Mouse (Mus musculus) liver, embryonic 15.5 days (tissue): ENCODE data around the gene Atp6v1g2. TPM values are rescaled to one million over a fixed set of nuclear protein-coding genes. Genes with fewer than 3 reads are reported as not detected.
A peak's percentile ranks its signal among the peaks of the same experiment; 100 is the strongest.

Experiments used
- ATAC-seq: fragments of 200-750 bp; cut with Nextera tagmentation; 2 replicates; pipeline ENCODE4 v1.8.0; 2017; ENCODE audit warnings: moderate number of reproducible peaks, mild to moderate bottlenecking, moderate library complexity; ENCODE audit not compliant: insufficient read depth
- H3K27ac ChIP-seq: fragments of 300-500 bp; sonication (generic); replicated peaks from 2 replicates; pipeline ENCODE4 v1.5.1; 2015; ENCODE audit warnings: mild to moderate bottlenecking, inconsistent platforms
- H3K27me3 ChIP-seq: fragments of 300-500 bp; sonication (generic); 2 replicates; pipeline ENCODE4 v1.6.1; 2015; ENCODE audit warnings: mild to moderate bottlenecking, inconsistent platforms
- H3K36me3 ChIP-seq: fragments of 300-500 bp; sonication (generic); replicated peaks from 2 replicates; pipeline ENCODE4 v1.6.1; 2015; ENCODE audit warnings: moderate library complexity, mild to moderate bottlenecking, inconsistent platforms
- H3K4me1 ChIP-seq: fragments of 300-500 bp; sonication (generic); replicated peaks from 2 replicates; pipeline ENCODE4 v1.6.1; 2015; ENCODE audit warnings: inconsistent platforms
- H3K4me2 ChIP-seq: fragments of 300-500 bp; sonication (generic); 2 replicates; pipeline ENCODE4 v1.6.1; 2015; ENCODE audit warnings: moderate library complexity, mild to moderate bottlenecking, inconsistent platforms
- H3K4me3 ChIP-seq: fragments of 300-500 bp; sonication (generic); replicated peaks from 2 replicates; pipeline ENCODE4 v1.5.1; 2015; ENCODE audit warnings: mild to moderate bottlenecking, inconsistent platforms
- H3K9ac ChIP-seq: fragments of 300-500 bp; sonication (generic); 2 replicates; pipeline ENCODE4 v1.6.1; 2015; ENCODE audit warnings: moderate library complexity, mild to moderate bottlenecking, inconsistent platforms
- H3K9me3 ChIP-seq: fragments of 300-500 bp; sonication (generic); replicated peaks from 2 replicates; pipeline ENCODE4 v1.6.1; 2016; ENCODE audit warnings: inconsistent platforms
- WGBS: fragments of 180-500 bp; shearing (Covaris S2); methylation state at CpG from one replicate; pipeline ENCODE4 v1.1.7; 2015; ENCODE audit warnings: mixed read lengths; ENCODE audit not compliant: insufficient replicate concordance; 5-methylcytosine and 5-hydroxymethylcytosine counted together
- polyA plus RNA-seq: library from polyadenylated mRNA; unstranded; fragments of >200 nt; fragmentation: Nextera tagmentation; extraction: Ambion mirVana; gene quantifications from 2 replicates; pipeline ENCODE4 v1.2.1, GENCODE M21; 2015

Gene Atp6v1g2
- polyA plus RNA-seq, 1 experiment from 2014 or later = 0.58 TPM

DNA sequence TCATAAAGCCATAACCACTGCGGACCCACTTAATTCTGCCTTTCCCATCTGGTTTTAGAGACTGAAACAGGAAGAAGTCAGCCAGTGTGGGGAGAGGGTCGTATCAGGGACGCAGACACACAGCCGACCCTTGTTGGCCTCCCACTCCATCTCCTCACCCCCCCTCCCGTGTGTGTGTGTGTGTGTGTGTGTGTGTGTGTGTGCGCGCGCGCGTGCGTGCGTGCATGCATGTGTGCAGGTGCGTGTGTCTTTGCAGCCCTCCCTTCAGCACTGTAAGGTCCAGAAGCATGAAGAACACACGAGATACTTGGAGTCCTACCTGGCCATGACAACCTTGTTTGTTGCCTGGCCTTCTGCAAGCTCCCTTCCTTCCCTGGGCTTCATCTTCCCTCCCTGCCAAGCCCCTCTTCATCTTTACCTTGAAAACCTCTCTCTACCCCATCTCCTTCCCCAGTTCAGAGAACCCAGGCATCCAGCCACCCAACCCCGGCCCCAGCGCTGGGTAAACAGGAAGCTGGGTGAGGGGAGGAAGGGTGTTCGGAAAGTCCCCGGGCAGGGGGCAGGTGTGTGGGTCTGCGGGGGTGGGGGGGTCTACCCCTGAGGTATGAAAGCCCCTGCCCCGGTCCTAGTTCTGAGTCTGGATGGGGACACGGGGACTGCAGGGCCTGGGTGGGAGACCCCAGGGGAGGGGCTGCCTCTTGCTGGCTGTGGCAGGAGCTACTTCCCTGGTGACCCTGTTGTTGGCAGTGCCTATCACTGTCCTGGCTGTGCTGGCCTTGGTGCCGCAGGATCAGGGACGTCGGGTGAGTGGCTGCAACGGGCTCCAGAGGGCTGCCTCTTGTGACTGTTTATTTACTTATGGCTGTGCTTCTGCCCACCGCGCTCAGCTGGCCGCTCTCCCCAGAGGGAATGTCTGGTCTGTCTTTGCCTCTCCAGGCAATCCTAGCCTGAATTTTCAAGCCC lies 39.3 kb upstream of the Atp6v1g2 start, which contains the start of gene Ltb:
Gene Ltb (plus strand): TSS at position 559 of the 963 bp plus-strand sequence.
- H3K27me3 ChIP-seq = peaks cover 46% of the 10 kb centered on the region
- H3K36me3 ChIP-seq = no peaks in the 10 kb centered on the region
- peak within 1 kb of the TSS; percentile 49 for H3K4me3 ChIP-seq
- ATAC-seq = no peak
- H3K4me1 ChIP-seq = peaks cover 40% of the 10 kb centered on the region
- H3K27ac ChIP-seq = peak within 1 kb of the TSS; percentile 38; the same call in 1 of the 2 replicates
- no peaks in the 10 kb centered on the region for H3K9me3 ChIP-seq
- 46% methylated on average over 28 of the region's 28 CpGs for WGBS
- H3K4me2 ChIP-seq = peak within 1 kb of the TSS; percentile 74
- 0 out of 2 replicates have a peak within 1 kb of the TSS, but pooled peaks have one; percentile 40 for H3K9ac ChIP-seq

DNA sequence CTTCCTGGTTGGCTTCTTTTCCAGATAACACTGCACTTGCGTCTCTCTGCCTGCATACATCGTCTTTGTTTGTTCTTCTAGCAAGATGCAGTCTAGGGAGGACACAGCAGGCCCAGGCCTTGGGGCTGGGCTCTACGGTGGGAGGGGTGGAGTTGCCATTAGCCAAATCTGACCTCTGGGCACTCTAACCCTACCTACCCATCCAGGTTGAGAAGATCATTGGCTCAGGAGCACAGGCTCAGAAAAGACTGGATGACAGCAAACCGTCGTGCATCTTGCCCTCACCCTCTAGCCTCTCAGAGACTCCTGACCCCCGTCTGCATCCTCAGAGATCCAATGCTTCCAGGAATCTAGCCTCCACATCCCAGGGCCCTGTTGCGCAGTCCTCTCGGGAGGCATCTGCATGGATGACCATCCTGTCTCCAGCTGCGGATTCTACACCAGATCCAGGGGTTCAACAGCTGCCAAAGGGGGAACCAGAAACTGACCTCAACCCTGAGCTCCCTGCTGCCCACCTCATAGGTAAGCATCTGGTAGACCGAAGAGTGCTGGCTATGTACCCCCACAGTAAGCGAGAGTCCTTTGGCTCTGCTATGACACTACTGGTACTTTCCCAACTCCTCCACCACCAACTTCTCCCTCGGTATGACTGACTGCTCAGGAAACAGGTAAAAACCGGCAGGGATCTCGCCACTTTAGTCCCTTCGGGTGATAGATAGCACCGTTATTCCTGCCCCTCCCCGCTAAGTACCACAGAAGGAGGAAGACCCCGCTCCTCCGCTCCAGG lies 38.4 kb upstream of the Atp6v1g2 start:
- Histone ChIP-seq H3K4me1 (peaks cover 32% of the 10 kb centered on the region), H3K27ac (0 out of 2 replicates have a peak overlapping the region, but pooled peaks have one; percentile 38), H3K27me3 (peaks cover 52% of the 10 kb centered on the region), H3K9me3 (no peaks in the 10 kb centered on the region), H3K4me3 (peak overlapping the region; percentile 49), H3K9ac (peak overlapping the region; percentile 40; the same call in 1 of the 2 replicates), H3K36me3 (no peaks in the 10 kb centered on the region), H3K4me2 (peak overlapping the region; percentile 74)
- WGBS = 35% methylated on average over 19 of the region's 19 CpGs
- no peak for ATAC-seq

DNA sequence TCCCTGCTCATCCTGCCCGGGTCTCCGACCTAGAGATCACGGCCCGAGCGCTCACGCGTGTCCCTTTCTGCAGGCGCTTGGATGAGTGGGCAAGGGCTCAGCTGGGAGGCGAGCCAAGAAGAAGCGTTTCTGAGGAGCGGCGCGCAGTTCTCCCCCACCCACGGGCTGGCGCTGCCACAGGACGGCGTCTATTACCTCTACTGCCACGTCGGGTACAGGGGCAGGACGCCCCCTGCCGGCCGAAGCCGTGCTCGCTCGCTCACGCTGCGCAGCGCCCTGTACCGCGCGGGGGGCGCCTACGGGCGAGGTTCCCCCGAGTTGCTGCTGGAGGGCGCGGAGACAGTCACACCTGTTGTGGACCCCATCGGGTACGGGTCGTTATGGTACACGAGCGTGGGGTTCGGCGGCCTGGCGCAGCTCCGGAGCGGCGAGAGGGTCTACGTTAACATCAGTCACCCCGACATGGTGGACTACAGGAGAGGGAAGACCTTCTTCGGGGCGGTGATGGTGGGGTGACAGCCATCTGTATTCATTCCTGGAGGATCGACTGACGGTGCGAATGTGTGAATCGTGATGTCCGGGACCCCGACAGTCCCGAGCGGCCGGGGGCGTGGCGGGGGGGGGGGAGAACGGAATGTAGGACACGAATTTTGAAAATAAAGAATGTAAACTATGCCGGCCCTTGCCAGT lies 37.7 kb upstream of the Atp6v1g2 start:
- H3K4me2 ChIP-seq = peak overlapping the region; percentile 74
- 1% methylated on average over 66 of the region's 66 CpGs for WGBS
- H3K9me3 ChIP-seq = no peaks in the 10 kb centered on the region
- no peaks in the 10 kb centered on the region for H3K36me3 ChIP-seq
- H3K4me1 ChIP-seq = peaks cover 35% of the 10 kb centered on the region
- H3K27ac ChIP-seq = 0 out of 2 replicates have a peak overlapping the region, but pooled peaks have one; percentile 38
- H3K9ac ChIP-seq = peak overlapping the region; percentile 40; the same call in 1 of the 2 replicates
- peaks cover 59% of the 10 kb centered on the region for H3K27me3 ChIP-seq
- peak overlapping the region; percentile 49 for H3K4me3 ChIP-seq
- ATAC-seq = peak; percentile 67

DNA sequence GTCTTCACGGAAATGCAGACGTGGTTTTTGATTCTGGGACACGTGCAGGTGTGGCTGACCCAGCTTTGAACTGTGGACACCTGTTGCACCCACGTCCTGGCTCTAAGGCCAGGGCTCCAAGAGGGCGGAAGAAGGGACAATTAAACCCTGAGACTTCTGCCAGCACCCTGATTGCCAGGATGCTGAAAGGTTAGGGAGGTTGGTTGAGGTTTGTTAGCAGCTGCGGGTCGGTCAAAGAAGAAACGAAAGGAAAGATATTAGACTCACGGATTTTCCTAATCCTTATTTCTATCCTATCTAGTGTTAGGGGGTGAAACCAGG lies 37.2 kb upstream of the Atp6v1g2 start:
- Histone ChIP-seq H3K9me3 (no peaks in the 10 kb centered on the region), H3K9ac (peak overlapping the region; percentile 33; the same call in 1 of the 2 replicates), H3K4me2 (peak overlapping the region; percentile 74), H3K4me1 (peaks cover 40% of the 10 kb centered on the region), H3K27me3 (peaks cover 64% of the 10 kb centered on the region), H3K4me3 (peak overlapping the region; percentile 49), H3K27ac (no peak overlapping the region), H3K36me3 (no peaks in the 10 kb centered on the region)
- ATAC-seq = no peak
- WGBS = 31% methylated on average over 9 of the region's 9 CpGs

DNA sequence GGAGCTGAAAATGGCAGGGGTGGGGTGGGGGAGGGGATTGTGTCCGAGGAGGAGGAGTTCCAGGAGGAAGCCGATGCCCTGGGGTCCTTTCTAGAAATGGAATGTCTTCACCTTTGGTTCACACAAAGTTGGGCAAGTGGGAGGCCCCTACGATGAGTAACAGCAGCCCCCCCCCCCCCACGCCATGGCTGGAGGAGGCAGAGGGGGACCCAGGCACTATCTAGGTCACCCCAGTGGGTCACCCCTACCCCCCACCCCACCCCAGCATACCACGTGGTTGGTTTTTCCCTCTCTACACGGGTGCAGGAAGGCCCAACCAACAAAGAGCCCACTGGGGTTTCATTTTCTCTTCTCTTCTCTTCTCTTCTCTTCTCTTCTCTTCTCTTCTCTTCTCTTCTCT lies 36.3 kb upstream of the Atp6v1g2 start:
- peaks cover 73% of the 10 kb centered on the region for H3K27me3 ChIP-seq
- WGBS = 31% methylated on average over 6 of the region's 6 CpGs
- no peak for ATAC-seq

DNA sequence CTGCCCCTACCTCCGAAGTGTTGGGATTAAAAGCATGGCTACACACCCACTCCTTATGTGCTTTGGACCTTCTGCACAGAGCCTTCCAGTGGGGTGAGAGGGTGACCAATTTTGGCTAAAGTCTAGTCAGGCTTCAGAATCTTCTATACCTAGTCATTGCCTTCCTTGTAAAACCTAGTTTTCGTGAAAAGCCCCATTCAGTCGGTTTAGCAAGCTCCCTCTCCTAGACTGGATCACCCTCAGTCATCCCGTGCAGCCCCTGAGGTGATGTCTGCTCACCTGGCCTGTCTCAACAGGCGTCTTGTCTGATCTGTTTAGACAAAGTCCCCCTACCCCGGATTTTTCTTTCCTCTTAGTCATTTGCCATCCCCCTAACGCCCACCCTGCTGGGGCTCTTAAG lies 35.4 kb upstream of the Atp6v1g2 start:
- Histone ChIP-seq H3K4me3 (no peak overlapping the region), H3K4me2 (no peak overlapping the region), H3K4me1 (peaks cover 40% of the 10 kb centered on the region), H3K27ac (no peak overlapping the region), H3K27me3 (peaks cover 82% of the 10 kb centered on the region), H3K9ac (no peak overlapping the region), H3K9me3 (no peaks in the 10 kb centered on the region), H3K36me3 (no peaks in the 10 kb centered on the region)
- no peak for ATAC-seq
- WGBS = 50% methylated on average over 7 of the region's 7 CpGs

More for the DNA sequence above, 36.3 kb upstream of the Atp6v1g2 start:
- Histone ChIP-seq H3K9me3 (no peaks in the 10 kb centered on the region), H3K9ac (no peak overlapping the region), H3K4me3 (no peak overlapping the region), H3K27ac (no peak overlapping the region), H3K4me1 (peaks cover 40% of the 10 kb centered on the region), H3K36me3 (no peaks in the 10 kb centered on the region), H3K4me2 (no peak overlapping the region)

DNA sequence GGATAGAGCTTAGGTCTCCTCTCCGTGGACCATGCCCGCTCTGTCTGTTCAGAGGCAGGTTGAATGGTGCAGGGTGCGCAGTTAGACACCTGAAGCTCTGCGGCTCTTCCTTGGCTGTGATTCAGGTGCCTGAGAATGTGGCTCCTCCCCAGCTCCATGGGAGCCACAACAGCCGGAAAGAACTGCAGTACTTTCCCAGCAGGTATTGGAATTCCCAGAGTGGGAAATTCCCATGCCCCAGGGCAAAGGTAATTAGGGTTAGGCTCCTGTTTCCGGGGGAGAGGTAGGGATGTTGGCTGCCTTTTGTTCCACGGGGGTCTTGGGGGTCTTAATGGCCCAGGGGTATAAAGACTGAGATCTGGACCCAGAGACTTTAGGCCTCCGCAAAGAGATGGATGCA lies 34.5 kb upstream of the Atp6v1g2 start:
- no peak overlapping the region for H3K4me2 ChIP-seq
- no peak for ATAC-seq
- H3K9me3 ChIP-seq = no peaks in the 10 kb centered on the region
- no peaks in the 10 kb centered on the region for H3K36me3 ChIP-seq
- 63% methylated on average over 8 of the region's 8 CpGs for WGBS
- H3K4me1 ChIP-seq = peaks cover 37% of the 10 kb centered on the region
- no peak overlapping the region for H3K9ac ChIP-seq
- no peak overlapping the region for H3K4me3 ChIP-seq
- H3K27me3 ChIP-seq = peaks cover 88% of the 10 kb centered on the region
- no peak overlapping the region for H3K27ac ChIP-seq

DNA sequence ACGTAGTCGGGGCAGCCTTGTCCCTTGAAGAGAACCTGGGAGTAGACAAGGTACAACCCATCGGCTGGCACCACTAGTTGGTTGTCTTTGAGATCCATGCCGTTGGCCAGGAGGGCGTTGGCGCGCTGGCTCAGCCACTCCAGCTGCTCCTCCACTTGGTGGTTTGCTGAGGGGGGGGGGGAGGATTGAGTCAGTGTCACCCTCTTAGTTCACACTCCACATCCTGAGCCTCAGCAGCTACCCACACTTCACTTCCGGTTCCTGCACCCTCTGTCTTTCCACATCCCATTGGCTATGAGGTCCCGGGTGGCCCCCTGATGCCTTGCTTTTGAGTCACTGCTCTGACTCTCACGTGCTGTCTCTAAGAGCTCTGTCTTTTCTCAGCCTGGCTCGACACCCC lies 33.1 kb upstream of the Atp6v1g2 start:
- Histone ChIP-seq H3K4me2 (peak overlapping the region; percentile 41), H3K9me3 (no peaks in the 10 kb centered on the region), H3K9ac (no peak overlapping the region), H3K4me1 (peaks cover 24% of the 10 kb centered on the region), H3K27ac (peak overlapping the region; percentile 71), H3K27me3 (peaks cover 85% of the 10 kb centered on the region), H3K4me3 (peak overlapping the region; percentile 40), H3K36me3 (no peaks in the 10 kb centered on the region)
- 15% methylated on average over 11 of the region's 11 CpGs for WGBS
- peak; percentile 48; the same call in 1 of the 2 replicates for ATAC-seq

DNA sequence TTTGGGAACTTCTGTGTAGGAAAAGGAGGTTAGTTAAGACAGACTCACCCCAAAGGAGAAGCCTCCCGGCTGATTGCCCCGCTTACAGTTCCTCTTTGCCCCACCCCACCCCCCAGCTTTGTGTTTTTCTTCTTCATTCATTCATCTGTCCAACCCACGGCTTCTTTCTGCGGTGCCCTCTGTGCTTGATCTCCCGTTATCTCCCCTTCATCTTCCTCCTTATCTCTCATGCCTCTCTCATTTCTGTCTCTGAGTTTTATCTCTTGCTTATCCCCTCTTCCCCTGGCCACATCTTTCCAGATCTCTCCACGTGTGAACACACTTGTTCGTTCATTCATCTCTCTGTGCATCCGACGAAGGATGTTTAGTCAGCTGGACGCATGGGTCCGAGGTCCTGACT lies 32.3 kb upstream of the Atp6v1g2 start:
- WGBS = 10% methylated on average over 11 of the region's 11 CpGs
- peak overlapping the region; percentile 71; the same call in 1 of the 2 replicates for H3K27ac ChIP-seq
- H3K4me1 ChIP-seq = peaks cover 16% of the 10 kb centered on the region; the same call in 1 of the 2 replicates
- H3K27me3 ChIP-seq = peaks cover 79% of the 10 kb centered on the region
- peak overlapping the region; percentile 40 for H3K4me3 ChIP-seq
- 0 out of 2 replicates have a peak overlapping the region, but pooled peaks have one; percentile 30 for H3K9ac ChIP-seq
- ATAC-seq = no peak
- H3K9me3 ChIP-seq = no peaks in the 10 kb centered on the region
- H3K36me3 ChIP-seq = no peaks in the 10 kb centered on the region
- peak overlapping the region; percentile 41 for H3K4me2 ChIP-seq

DNA sequence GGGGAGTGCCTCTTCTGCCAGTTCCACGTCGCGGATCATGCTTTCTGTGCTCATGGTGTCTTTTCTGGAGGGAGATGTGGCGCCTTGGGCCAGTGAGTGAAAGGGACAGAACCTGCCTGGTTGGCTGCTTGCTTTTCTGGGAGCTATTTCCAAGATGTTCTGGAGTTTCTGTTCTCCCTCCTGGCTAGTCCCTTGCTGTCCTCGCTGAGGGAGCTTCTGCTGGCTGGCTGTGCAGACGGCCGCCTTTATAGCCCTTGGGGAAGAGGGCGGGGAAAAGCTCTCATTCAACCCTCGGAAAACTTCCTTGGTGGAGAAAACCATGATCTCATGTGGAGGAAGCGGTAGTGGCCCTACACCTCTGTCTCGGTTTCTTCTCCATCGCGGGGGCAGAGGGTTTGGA lies 31.7 kb upstream of the Atp6v1g2 start, which contains the start of gene Tnf:
Gene Tnf (minus strand): TSS at position 221 of the 400 bp plus-strand sequence.
- Histone ChIP-seq H3K4me2 (peak within 1 kb of the TSS; percentile 41), H3K4me3 (peak within 1 kb of the TSS; percentile 40), H3K9ac (peak within 1 kb of the TSS; percentile 30; the same call in 1 of the 2 replicates), H3K36me3 (no peaks in the 10 kb centered on the region), H3K4me1 (peaks cover 11% of the 10 kb centered on the region; the same call in 1 of the 2 replicates), H3K27ac (peak within 1 kb of the TSS; percentile 71), H3K27me3 (peaks cover 73% of the 10 kb centered on the region), H3K9me3 (no peaks in the 10 kb centered on the region)
- ATAC-seq = no peak
- 8% methylated on average over 13 of the region's 13 CpGs for WGBS
